Mouse (Mus musculus): ENCODE results near the gene Map6d1. TPM values are rescaled to one million over a fixed set of nuclear protein-coding genes. Genes with fewer than 3 reads are reported as not detected.
A peak's percentile ranks its signal among the peaks of the same experiment; 100 is the strongest.

Map6d1 gene
- 0.49 and 0.60 TPM in 2 replicates for polyA plus RNA-seq (2015; fragmentation: Nextera tagmentation; extraction: Ambion mirVana)

GRCm38 (mm10) chr16:20240468-20241414 is at the start of gene Map6d1:
Gene Map6d1, minus strand, starts transcription at chr16:20241358.
- Histone ChIP-seq H3K27ac (no peak within 1 kb of the TSS), H3K27me3 (replicated peaks) (peaks cover 7% of the 10 kb centered on the region; the same call in 1 of the 2 replicates), H3K4me2 (replicated peaks) (peak within 1 kb of the TSS; percentile 97), H3K9me3 (no peaks in the 10 kb centered on the region), H3K9ac (peak within 1 kb of the TSS; percentile 57), H3K4me1 (replicated peaks) (no peaks in the 10 kb centered on the region), H3K4me3 (replicated peaks) (peak within 1 kb of the TSS; percentile 70), H3K36me3 (no peaks in the 10 kb centered on the region)
- peak; percentile 87 for ATAC-seq
- WGBS = under 1% methylated on average over 88 of the region's 90 CpGs

GRCm38 (mm10) chr16:20280238-20280637 is 39.1 kb upstream of the Map6d1 start:
- WGBS = 82% methylated on average over 4 of the region's 4 CpGs

GRCm38 (mm10) chr16:20279395-20279794 is 38.2 kb upstream of the Map6d1 start:
- H3K4me2 ChIP-seq (replicated peaks) = no peak overlapping the region
- no peaks in the 10 kb centered on the region for H3K4me1 ChIP-seq (replicated peaks)
- H3K27me3 ChIP-seq (replicated peaks) = no peaks in the 10 kb centered on the region
- H3K9ac ChIP-seq = no peak overlapping the region
- no peak overlapping the region for H3K27ac ChIP-seq
- no peak for ATAC-seq
- H3K9me3 ChIP-seq = no peaks in the 10 kb centered on the region
- no peak overlapping the region for H3K4me3 ChIP-seq (replicated peaks)
- WGBS = 76% methylated on average over 5 of the region's 5 CpGs
- H3K36me3 ChIP-seq = peaks cover 24% of the 10 kb centered on the region

More at GRCm38 (mm10) chr16:20280238-20280637, 39.1 kb upstream of the Map6d1 start:
- H3K4me2 ChIP-seq (replicated peaks) = no peak overlapping the region
- H3K36me3 ChIP-seq = peaks cover 29% of the 10 kb centered on the region
- H3K4me1 ChIP-seq (replicated peaks) = no peaks in the 10 kb centered on the region
- H3K27me3 ChIP-seq (replicated peaks) = no peaks in the 10 kb centered on the region
- no peak overlapping the region for H3K4me3 ChIP-seq (replicated peaks)
- no peaks in the 10 kb centered on the region for H3K9me3 ChIP-seq
- ATAC-seq = no peak
- no peak overlapping the region for H3K27ac ChIP-seq
- no peak overlapping the region for H3K9ac ChIP-seq

- H3K9me3 ChIP-seq = no peaks in the 10 kb centered on the region
- H3K27me3 ChIP-seq (replicated peaks) = no peaks in the 10 kb centered on the region
- H3K9ac ChIP-seq = no peak overlapping the region
- no peak overlapping the region for H3K4me3 ChIP-seq (replicated peaks)
- WGBS = 25% methylated on average over 3 of the region's 3 CpGs
- ATAC-seq = no peak
- no peaks in the 10 kb centered on the region for H3K4me1 ChIP-seq (replicated peaks)
- H3K36me3 ChIP-seq = no peaks in the 10 kb centered on the region
- no peak overlapping the region for H3K4me2 ChIP-seq (replicated peaks)
- no peak overlapping the region for H3K27ac ChIP-seq
These were observed 31.8 kb upstream of the Map6d1 start for GRCm38 (mm10) chr16:20272994-20273393.

GRCm38 (mm10) chr16:20271339-20271738 is 30.2 kb upstream of the Map6d1 start:
- no peaks in the 10 kb centered on the region for H3K4me1 ChIP-seq (replicated peaks)
- H3K4me2 ChIP-seq (replicated peaks) = no peak overlapping the region
- no peaks in the 10 kb centered on the region for H3K27me3 ChIP-seq (replicated peaks)
- WGBS = 79% methylated on average over 4 of the region's 4 CpGs
- H3K36me3 ChIP-seq = no peaks in the 10 kb centered on the region
- ATAC-seq = no peak
- no peak overlapping the region for H3K27ac ChIP-seq
- H3K4me3 ChIP-seq (replicated peaks) = no peak overlapping the region
- H3K9me3 ChIP-seq = no peaks in the 10 kb centered on the region
- no peak overlapping the region for H3K9ac ChIP-seq

- Histone ChIP-seq H3K27ac (no peak overlapping the region), H3K9me3 (no peaks in the 10 kb centered on the region), H3K9ac (no peak overlapping the region), H3K4me3 (replicated peaks) (no peak overlapping the region), H3K4me1 (replicated peaks) (no peaks in the 10 kb centered on the region), H3K36me3 (no peaks in the 10 kb centered on the region), H3K27me3 (replicated peaks) (no peaks in the 10 kb centered on the region), H3K4me2 (replicated peaks) (no peak overlapping the region)
- 78% methylated on average over 7 of the region's 7 CpGs for WGBS
- no peak for ATAC-seq
These were observed 23.9 kb upstream of the Map6d1 start for GRCm38 (mm10) chr16:20265089-20265488.

- Histone ChIP-seq H3K9ac (no peak overlapping the region), H3K27ac (no peak overlapping the region), H3K4me1 (replicated peaks) (no peaks in the 10 kb centered on the region), H3K4me2 (replicated peaks) (no peak overlapping the region), H3K9me3 (no peaks in the 10 kb centered on the region), H3K36me3 (no peaks in the 10 kb centered on the region), H3K4me3 (replicated peaks) (no peak overlapping the region), H3K27me3 (replicated peaks) (no peaks in the 10 kb centered on the region)
- ATAC-seq = no peak
- 80% methylated on average over 5 of the region's 5 CpGs for WGBS
These were observed 16.8 kb upstream of the Map6d1 start for GRCm38 (mm10) chr16:20257926-20258325.

- Histone ChIP-seq H3K4me1 (replicated peaks) (no peaks in the 10 kb centered on the region), H3K9me3 (no peaks in the 10 kb centered on the region), H3K4me2 (replicated peaks) (no peak overlapping the region), H3K36me3 (no peaks in the 10 kb centered on the region), H3K4me3 (replicated peaks) (no peak overlapping the region), H3K27me3 (replicated peaks) (no peaks in the 10 kb centered on the region), H3K27ac (no peak overlapping the region), H3K9ac (no peak overlapping the region)
- no peak for ATAC-seq
- WGBS = 85% methylated on average over 9 of the region's 9 CpGs
These were observed 7.5 kb upstream of the Map6d1 start for GRCm38 (mm10) chr16:20248442-20249174.

- Histone ChIP-seq H3K4me2 (replicated peaks) (no peak overlapping the region), H3K4me3 (replicated peaks) (no peak overlapping the region), H3K36me3 (no peaks in the 10 kb centered on the region), H3K9me3 (no peaks in the 10 kb centered on the region), H3K9ac (no peak overlapping the region), H3K27ac (no peak overlapping the region), H3K4me1 (replicated peaks) (no peaks in the 10 kb centered on the region), H3K27me3 (replicated peaks) (no peaks in the 10 kb centered on the region)
- ATAC-seq = no peak
These were observed 5.9 kb upstream of the Map6d1 start for GRCm38 (mm10) chr16:20247103-20247502.

GRCm38 (mm10) chr16:20238646-20239045 is 2.5 kb downstream of the Map6d1 start:
- no peak overlapping the region for H3K9ac ChIP-seq
- H3K4me1 ChIP-seq (replicated peaks) = no peaks in the 10 kb centered on the region
- peaks cover 7% of the 10 kb centered on the region; the same call in 1 of the 2 replicates for H3K27me3 ChIP-seq (replicated peaks)
- 87% methylated on average over 4 of the region's 4 CpGs for WGBS
- no peak overlapping the region for H3K4me2 ChIP-seq (replicated peaks)
- no peak overlapping the region for H3K4me3 ChIP-seq (replicated peaks)
- no peak overlapping the region for H3K27ac ChIP-seq
- ATAC-seq = no peak
- no peaks in the 10 kb centered on the region for H3K9me3 ChIP-seq
- H3K36me3 ChIP-seq = no peaks in the 10 kb centered on the region

- Histone ChIP-seq H3K4me1 (replicated peaks) (no peaks in the 10 kb centered on the region), H3K36me3 (no peaks in the 10 kb centered on the region), H3K4me2 (replicated peaks) (no peak overlapping the region), H3K9ac (no peak overlapping the region), H3K27me3 (replicated peaks) (peaks cover 7% of the 10 kb centered on the region; the same call in 1 of the 2 replicates), H3K4me3 (replicated peaks) (no peak overlapping the region), H3K9me3 (no peaks in the 10 kb centered on the region), H3K27ac (no peak overlapping the region)
- no peak for ATAC-seq
- WGBS = 69% methylated on average over 4 of the region's 4 CpGs
These were observed 3.7 kb downstream of the Map6d1 start for GRCm38 (mm10) chr16:20237426-20237825.

- no peaks in the 10 kb centered on the region for H3K4me1 ChIP-seq (replicated peaks)
- 65% methylated on average over 4 of the region's 4 CpGs for WGBS
- H3K9ac ChIP-seq = no peak overlapping the region
- H3K27ac ChIP-seq = no peak overlapping the region
- peaks cover 3% of the 10 kb centered on the region; the same call in 1 of the 2 replicates for H3K27me3 ChIP-seq (replicated peaks)
- no peaks in the 10 kb centered on the region for H3K9me3 ChIP-seq
- ATAC-seq = no peak
- H3K4me2 ChIP-seq (replicated peaks) = no peak overlapping the region
- H3K4me3 ChIP-seq (replicated peaks) = no peak overlapping the region
- H3K36me3 ChIP-seq = peaks cover 17% of the 10 kb centered on the region
These were observed 6.8 kb downstream of the Map6d1 start for GRCm38 (mm10) chr16:20234406-20234805.
